Mouse (Mus musculus): Measurements from ENCODE around the gene Topors. TPM values are rescaled to one million over a fixed set of nuclear protein-coding genes. Genes with fewer than 3 reads are reported as not detected.

Topors gene
- 37.2 TPM for total RNA-seq (2023)

GRCm38 (mm10) chr4:40269430-40270032 is at the start of gene Topors, which contains the start of gene Smim27:
TSS of gene Topors (minus strand) at chr4:40269850.
TSS of gene Smim27 (plus strand) at chr4:40269579.

GRCm38 (mm10) chr4:40279276-40279900 is 9.7 kb upstream of the Topors start, which contains the start of gene Ndufb6:
TSS of gene Ndufb6 (minus strand) at chr4:40279421.

GRCm38 (mm10) chr4:40239409-40240271 is 30.0 kb downstream of the Topors start, which contains the start of gene Ddx58:
TSS of gene Ddx58 (minus strand) at chr4:40239828.

Other genes starting within 250 kb of the Topors start
- gene Aco1, start 126.8 kb downstream of the Topors start, total RNA-seq (2023) = 16.5 TPM
- 80.5 TPM for gene Ddx58, start 30.0 kb downstream of the Topors start, total RNA-seq (2023)
- 51.8 TPM for gene Smim27, start 271 bp downstream of the Topors start, total RNA-seq (2023)
- gene Ndufb6, start 9.6 kb upstream of the Topors start, total RNA-seq (2023) = 30.2 TPM
- gene Tmem215, start 202.3 kb upstream of the Topors start, total RNA-seq (2023) = not detected